Mouse (Mus musculus) cerebellum, adult 18-20 months (tissue): ENCODE measurements around the gene Slc15a5.
"Not testable (repeated sequence)": the region's sequence is repeated elsewhere in the genome, so short reads cannot be mapped to it uniquely, and the experiment has no call there.

Source experiments
- DNase-seq, 2 experiments: peaks; one replicate each; pipeline ENCODE4 v3.0.0; 2021

Gene Slc15a5

DNA sequence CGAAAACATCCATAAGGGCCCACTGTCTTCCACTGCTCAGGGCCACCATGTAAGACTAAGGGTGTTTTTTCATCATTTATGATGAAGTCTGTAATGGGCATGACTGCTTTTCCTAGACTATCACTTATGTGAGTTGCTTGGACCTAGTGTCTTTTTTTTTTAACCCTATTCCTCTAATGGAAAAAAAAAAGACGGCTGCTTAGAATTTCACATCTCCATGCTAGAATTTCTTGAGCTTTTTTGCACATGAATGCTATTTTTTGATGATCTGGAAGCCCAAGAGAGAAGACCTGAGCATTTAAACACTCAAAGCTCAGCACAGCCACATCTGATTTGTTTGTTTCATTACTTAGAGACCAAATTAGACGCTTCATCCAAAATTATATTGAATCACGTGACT, at the start of gene Slc15a5:
TSS of gene Slc15a5 (minus strand) at position 101 of the 400 bp plus-strand sequence.
- DNase-seq, result no peak

DNA sequence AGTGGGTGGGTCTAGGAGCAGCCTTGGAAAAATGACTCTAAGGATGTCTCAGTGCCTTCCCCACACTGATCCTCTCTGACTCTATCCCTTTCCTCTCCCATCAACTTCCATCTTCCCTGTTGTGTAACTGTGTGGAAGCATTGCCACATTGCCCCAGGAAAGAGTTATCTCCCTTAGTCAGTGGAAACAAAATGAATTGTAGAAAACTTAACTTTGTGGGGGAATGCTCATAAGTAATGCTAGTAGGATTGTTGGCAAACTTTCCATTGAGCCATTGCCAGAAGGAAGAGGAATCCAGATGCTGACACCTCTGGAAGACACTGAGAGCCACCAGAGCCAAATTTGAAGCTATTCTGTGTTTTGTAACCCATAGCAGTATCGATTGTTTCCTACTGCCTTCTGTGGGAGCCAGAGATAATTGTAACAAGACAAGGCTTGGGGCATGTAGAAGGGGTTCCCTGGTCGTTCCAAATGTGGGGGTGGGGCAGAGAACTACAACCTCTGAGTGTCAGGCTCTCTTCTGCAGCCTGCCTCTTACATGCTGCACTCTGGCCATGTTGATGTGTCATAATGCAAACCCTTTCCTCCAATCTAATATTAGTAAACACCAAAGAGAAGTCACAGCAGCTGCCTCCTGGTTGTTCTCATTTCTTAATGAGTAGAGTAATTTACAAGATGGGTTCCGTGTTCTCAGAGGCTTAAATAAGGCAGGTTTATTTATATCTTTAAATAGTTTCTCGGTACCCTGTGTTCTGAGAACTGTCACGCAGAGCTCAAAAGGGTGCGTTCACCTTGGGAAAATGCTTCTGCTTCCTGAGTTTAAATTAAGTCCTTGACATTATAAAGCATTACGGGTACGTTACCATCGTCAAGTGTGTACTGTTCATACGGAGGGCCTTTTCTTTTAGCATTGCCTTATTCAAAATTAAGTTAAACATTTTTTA, 48.9 kb upstream of the Slc15a5 start:
- DNase-seq, result no peak

DNA sequence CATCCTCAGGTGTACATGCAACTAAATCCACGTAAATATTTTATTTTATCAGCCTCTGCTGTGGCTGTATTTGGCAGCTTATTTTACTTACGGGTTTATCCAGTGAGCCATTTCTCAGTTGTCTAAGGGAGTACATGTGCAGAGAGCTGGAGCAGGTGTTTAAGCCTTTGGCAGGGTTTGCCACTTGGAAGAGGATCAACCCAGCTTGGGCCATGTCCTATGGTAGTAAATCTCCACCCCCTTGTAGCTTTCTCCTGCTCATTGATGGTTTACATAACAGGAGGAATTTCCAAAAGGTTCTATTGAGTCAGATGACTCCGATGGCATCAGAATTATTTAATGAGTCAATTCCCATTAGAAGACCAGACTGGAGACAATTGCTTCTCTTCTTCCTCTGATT, 37.8 kb upstream of the Slc15a5 start:
- DNase-seq, result no peak

DNA sequence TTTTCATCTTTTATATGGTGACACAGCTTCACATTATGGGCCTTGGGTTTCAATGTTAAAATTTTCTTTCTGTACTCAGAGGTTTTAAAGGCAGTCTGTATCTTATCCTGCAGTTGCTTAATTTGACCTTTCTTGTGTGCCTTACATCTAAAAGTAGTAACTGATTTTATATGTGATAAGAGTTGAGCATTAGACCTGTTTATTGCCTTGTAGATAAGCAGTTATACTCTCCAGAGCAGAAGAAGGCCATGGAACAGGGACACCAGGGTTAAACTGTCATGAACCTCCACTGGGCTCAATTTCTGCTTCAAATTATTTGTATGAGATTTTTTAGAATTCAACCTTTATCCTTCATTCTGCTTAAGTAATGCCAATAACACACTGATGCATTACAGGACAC, 24.8 kb upstream of the Slc15a5 start:
- no peak for DNase-seq

DNA sequence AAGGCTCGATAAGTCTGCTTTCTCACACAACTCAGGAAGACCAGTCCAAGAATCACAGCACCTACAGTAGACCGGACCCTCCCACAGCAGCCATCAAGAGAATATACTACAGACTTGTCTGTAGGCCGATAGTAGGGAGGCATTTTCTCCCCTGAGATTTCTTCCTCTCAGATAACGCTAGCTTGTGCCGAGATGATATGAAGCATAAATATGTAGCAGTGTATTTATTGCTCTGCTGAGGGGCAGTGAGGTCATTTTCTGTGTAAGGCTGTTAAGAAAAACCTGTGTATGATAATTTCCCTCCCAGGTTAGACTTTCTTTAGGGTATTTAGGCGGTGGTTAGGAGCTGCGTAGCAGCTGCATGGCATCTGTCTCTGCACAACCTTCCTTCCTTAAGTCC, 23.2 kb upstream of the Slc15a5 start:
- DNase-seq, result no peak

DNA sequence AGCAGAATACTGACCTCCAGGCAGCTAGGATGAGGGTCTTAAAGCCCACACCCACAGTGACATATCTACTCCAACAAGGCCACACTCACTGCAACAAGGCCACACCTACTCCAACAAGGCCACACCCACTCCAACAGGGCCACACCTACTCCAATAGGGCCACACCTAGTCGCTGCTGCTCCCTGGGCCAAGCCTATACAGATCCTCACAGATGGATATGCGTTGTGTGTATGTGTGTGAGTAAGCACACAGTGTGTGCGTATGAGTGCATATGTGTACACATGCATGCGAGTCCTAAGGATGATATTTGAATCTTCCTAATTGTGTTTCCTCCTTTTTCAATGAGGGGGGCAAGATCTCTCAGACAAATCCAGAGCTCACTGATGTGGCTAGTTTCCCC, 22.1 kb upstream of the Slc15a5 start:
- DNase-seq, result no peak

DNA sequence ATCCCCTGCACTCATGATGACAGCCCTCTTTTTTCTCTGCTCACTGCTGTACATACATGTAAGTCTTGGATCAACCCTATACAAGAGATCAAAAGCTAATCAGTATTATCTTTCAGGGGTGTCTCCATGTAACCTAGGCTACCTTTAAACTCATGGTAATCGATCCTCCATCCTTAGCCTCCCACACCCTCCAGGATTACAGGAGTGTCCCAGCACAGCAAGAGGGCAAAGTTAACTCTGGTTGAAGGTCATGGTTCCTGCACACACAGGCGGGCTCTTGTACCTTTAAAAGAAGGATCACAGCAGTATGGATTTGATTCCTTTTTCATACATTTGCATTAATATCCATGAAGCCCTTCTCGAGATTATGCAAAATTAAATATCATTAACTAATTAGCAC, 19.9 kb upstream of the Slc15a5 start:
- DNase-seq, result no peak

DNA sequence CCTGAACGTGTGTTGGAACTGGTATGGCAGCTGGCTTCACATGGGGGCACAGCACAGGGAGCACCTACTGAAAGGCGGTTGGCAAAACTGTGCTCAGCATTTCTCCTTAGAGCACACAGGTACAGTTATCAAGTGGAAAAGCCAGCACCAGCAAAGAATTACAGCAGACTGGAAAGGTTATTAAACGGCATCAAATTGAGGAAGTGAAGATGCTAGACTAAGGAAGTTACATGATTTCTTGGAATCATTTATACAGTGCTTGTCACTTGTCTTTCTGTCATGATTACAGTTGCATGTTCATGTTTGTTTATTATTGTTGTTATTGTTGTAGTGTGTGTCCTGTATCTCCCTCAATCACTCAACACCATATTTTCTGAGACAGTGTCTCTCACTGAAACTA, 15.3 kb upstream of the Slc15a5 start:
- no peak for DNase-seq

DNA sequence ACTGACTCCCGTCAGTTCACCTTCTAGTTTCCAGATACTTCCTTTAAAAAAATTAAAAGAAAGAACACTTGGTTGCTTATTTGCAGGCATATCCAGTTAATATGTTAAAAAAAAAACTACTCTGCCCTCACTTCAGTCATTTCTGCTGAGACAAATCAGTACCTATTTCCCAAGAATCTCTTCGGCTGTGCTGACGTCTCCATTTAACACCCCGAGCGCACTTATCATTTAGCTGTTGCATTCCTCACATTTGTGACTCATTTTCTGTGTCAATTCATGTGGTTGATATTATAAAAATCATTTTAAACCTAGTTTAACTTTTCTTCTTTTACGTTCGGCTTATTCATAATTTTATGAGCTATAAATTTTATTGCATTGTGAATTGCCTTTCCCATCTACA, 12.7 kb upstream of the Slc15a5 start:
- DNase-seq, result no peak

DNA sequence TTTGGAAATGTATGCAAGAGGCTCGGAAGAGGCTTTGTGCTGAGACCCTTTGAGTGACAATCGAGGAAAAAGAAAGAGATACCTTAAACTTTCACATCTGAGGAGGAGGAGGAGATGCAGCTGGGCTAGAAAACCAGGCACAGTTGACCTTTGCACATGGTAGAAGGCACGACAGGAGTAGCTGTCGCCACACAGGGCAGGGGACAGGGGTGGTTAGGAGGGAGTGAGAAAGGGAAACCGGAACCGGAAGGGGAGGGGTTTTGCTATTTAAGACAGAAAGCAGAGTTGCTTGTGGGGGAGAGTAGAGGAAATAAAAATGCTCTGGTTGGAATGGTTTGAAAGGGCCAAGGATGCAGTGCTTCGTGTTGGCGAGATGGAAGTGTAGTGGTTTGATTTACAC, 9.4 kb upstream of the Slc15a5 start:
- no peak for DNase-seq

DNA sequence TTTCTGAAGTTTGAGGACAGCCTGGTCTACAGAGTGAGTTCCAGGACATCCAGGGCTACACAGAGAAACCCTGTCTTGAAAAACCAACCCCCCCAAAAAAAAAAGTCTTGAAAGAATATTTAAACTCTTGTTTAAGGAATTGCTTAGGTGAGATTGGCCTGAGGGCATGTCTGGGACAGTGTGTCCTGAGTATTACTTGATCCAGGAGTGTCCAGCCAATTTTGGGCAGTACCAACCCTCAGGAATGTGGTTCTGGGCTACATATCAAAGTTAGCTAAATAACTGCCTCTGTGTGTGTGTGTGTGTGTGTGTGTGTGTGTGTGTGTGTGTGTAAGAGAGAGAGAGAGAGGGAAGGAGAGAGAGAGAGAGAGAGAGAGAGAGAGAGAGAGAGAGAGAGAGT, 6.7 kb upstream of the Slc15a5 start:
- not testable (repeated sequence) for DNase-seq

DNA sequence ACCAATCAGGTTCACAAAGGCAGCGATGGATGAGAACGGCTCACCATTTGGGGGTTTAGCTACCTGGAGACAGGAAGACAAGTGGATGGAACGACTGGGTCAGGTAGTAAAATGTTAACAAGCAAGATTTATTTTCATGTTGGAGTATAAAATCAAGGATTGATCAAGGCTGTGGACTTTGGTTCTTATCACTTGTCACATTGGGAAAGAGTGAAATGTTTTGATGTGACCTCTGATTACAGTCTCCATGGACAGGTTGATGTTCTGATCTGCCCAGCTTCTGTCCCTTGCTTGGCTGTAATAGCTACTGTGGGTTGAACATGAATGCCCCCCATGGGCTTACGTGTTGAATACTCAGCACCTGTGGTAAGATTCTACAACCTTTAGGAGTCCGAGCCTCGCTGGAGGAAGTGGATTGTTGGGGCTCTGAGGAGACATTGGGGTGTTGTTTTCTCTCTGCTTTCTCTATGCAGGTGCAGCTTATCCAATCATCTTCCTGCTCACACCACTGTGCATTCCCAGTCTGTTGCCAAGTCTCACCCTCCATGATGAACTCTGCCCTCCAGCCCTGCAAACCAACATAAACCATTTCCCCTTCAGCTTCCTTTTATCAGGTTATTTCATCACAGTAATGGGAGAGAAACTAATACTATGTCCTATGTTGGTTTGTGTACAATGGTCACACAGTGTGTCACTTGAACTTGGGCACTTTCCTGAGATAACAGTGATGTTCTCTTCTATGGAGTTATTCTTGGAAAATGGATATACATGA, 1.2 kb upstream of the Slc15a5 start:
- no peak for DNase-seq

DNA sequence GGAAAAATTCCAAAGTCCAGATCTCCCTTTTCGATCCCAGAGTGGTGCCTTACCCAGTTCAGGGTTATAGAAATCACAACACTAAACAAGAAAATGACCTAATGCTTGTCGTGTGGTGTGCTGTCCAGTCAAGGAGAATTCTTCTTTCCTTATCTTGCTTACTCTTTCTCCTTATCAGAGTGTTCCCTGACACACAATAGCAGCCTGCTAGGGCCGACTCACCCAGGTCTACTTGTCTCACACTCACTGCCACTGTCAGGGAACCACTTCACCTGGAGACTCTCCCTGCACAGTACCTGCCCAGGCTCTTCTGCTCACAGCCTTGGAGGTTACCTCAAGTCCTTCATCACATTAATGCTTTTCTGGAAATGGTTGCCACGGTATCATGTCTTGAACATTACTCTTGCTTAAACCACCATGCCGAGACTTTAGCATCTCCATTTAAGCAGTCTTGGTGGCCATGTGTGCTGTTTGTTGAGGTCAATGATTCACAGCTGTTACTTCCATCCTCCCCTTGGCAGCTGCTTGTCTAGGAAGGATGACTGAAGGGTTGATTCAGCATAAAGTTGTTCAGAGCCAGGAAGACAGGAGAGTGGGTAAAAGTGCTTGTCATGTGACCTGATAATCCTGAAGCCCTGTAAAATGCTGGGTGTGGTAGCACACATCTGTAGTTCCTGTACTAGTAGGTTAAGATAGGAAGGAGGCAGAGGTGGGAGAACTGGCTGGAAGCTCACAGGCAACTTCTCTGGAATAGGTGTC, 1.9 kb downstream of the Slc15a5 start:
- no peak for DNase-seq

DNA sequence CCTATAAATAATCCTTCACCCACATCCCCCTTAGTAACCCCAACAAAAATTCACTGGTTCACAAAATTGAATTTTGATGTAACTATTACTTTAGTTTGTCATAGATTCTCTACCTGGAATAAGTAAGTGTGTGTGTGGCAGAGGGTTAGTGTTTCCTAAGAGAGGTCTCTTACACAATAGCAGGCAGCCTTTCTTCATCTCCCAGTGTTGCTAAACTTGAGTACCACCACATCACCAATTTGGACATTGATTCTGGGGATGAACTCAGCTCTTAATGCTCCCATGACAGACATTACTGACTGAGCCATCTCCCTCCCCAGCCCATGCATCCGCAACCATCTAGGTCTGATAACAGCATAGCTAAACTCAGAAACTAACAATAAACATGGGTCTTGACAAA, 4.0 kb downstream of the Slc15a5 start:
- DNase-seq, result no peak

DNA sequence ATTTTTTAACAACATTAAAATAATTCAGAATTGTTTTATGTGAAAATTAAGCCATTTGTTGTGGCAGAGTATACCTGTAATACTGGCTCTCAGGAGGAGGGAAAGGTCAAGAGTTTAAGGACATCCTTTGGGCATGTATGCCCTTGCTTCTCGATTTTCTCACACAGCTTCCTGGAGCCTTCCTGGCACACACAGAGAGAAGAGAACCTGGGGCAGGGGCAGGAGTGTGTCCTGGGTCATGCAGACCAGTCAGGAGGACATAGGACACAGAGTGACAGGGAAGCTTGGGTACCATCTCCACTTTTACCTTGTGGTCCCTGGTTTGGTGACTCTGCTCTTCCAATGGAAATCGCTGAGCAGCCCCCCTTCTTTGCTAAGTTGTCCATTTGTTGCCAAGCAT, 6.2 kb downstream of the Slc15a5 start:
- DNase-seq, result no peak

DNA sequence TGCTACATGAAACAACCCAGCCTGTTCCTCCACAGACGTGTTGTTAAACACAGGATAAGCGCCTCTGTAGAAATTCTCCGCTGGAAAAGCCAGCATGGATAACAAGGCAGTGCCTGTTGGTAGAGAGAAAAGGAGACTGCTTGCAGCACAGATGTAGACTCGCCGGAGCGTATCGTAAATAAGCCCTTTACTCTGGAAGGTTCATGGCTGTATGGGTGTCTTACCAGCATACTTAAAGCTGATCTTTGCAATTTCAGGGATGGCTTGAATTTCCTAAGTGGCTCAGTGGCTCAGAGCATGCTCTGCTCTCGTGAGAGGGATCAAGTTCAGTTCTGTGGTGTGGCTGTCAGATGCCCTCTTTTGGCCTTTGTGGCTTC, 6.8 kb downstream of the Slc15a5 start:
- no peak for DNase-seq

DNA sequence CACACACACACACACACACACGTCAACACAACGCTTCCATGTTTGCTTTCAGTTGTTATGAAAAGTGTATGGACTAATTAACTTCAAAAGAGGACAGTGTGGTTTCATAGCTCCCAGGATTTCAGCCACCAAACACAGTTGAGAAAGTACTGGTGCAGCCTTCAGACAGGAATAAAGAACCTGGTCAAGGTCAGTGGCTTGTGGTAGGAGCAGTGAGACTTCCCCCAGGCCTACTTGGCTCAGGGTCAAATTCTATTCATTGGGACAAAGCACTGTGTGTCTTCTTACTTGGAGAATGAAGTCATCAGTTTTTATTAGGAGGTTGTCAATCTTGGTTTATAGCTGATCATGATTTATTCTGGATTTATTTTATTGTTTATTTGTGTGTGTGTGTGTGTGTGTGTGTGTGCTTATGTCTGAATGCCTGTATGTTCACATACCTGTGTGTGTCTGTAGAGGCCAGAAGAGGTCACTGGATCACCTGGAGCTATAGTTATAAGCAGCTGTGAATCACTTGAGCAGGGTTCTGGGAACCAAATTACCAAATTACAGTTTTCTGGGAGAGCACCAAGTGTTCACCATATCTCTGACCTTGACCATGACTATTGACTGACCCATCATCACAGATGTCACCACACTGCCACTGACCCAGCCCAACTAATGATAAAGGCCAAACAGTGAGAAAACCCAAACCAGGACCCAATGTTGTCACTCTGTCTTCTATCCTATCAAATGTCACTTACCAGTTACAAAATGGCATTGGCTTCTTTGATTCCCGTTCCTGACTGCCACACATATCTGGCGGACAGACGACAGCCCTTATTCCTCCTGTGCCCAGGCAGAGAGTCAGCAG, 7.4 kb downstream of the Slc15a5 start:
- DNase-seq, result no peak

DNA sequence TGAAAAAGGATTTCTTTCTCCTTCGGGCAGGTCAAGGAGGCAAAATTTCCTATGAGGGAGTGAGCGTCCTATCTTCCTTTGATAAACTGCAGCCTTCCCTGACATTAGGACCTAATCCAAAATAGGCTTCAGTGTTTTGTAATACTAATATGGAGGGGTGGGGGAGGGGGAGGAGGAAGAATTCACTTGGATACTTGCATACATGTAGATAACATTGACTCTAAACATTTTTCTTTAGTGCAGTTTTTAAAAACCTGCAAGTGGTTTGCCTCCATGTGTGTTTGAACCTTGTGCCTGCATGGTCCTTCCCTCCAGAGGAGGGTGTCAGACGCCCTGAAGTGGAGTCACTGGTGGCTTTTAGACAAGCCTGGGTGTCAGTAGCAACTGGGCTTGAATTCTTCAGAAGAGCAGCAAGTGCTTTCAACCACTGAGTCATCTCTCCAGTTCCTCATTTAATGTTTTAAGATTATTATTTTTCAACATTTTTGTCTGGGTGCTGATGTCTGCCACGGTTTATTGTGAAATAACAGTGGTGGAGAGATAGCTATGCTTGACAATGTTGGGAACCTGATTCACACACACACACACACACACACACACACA, 8.1 kb downstream of the Slc15a5 start:
- DNase-seq, result no peak

DNA sequence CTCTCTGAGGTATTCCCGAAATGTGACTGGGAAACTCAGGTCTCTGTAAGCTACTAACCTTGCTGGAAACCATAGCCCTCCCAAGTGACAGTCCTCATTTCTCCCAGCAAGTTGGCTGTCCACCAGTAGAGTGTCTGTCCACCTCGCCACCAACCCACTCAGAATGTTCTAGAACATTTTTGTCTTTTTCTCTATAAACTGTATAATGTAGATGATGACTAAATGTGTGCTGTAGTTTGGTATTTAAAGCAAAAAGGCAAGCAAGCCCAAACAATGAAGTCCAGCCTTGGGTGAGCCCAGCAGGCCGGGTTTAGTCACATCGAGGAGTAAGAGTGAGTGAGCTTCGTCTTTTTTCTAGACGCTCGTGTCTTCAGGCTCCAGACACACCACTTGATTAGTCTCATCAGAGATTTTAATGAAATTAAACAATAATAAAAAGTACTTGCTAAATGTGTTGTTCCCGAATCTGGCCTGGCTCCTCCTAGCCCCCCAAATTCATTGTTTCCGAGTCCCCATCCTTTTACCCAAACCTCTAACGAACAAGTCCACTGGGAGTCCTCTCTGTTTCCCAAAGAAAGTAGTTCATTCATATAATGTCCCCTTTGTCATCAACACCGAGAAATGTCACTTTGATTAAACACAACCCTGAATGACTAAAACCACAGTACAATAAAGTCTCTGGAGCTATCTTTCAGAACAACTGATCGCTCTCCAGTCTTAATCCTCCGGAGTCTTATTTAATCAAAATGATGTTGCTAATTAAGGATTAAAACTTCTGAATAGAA, 8.8 kb downstream of the Slc15a5 start:
- no peak for DNase-seq

DNA sequence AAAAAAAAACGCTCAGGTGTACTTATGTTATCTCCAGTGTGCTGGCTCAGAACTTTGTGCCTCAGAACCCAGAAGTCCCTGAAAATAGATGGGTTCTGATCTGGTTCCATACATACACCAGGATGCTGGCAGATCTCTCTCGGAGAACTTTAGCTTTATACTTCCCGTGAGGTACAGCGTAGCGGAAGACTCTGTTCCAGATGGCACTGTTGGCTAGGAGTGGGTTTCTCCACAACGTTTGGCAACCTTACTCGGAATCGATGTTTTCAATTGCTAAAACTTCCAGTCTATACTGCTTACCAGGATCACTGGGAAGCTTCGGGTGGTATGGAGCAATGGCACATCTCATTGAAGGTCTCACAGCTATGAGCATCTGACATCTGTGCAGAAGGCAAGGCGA, 9.8 kb downstream of the Slc15a5 start:
- no peak for DNase-seq

DNA sequence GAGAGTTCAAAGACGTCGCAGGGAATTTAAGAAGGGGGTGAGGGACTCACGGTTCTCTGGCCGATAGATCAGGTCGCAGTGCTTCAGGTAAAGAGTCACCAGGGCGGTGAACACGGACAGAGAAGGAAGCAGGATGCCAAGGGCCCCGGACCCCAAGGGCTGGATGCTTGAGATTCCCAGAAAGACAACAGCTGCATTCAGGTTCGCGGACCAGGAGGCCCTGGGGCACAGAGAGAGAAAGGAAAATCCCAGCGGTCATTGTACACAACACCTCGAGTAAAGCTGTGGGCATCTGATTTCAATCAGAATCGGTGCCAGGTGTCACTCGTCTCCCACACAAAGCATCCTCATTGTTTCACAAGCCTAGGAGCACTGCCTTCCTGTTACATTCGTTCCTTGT, 24.1 kb downstream of the Slc15a5 start:
- no peak for DNase-seq
